Mouse (Mus musculus) spleen, adult 2 months (tissue): ENCODE results near the gene Ica1. TPM values are rescaled to one million over a fixed set of nuclear protein-coding genes. Genes with fewer than 3 reads are reported as not detected.

Experiments
- DNase-seq, 2 experiments: peaks; one replicate each; pipeline versions ENCODE4 v3.0.0 to v3.0.0-alpha.2; 2012 to 2021; ENCODE audit warnings: low spot score in 2 of 2, low read depth in 1 of 2
- H3K27ac ChIP-seq: fragments of 200-500 bp; 2 replicates; pipeline ENCODE4 v1.5.1; 2012; ENCODE audit warnings: low read length, inconsistent platforms; ENCODE audit not compliant: insufficient read depth
- H3K27me3 ChIP-seq: fragments of 200-500 bp; 2 replicates; pipeline ENCODE4 v1.6.1; 2012; ENCODE audit warnings: mild to moderate bottlenecking, moderate library complexity, low read length, inconsistent platforms; ENCODE audit not compliant: control insufficient read depth, insufficient read depth
- H3K36me3 ChIP-seq: fragments of 200-500 bp; 2 replicates; pipeline ENCODE4 v1.6.1; 2012; ENCODE audit warnings: mild to moderate bottlenecking, low read length, inconsistent platforms; ENCODE audit not compliant: control insufficient read depth, insufficient read depth
- H3K4me1 ChIP-seq: fragments of 200-500 bp; 2 replicates; pipeline ENCODE4 v1.6.1; 2011; ENCODE audit warnings: inconsistent platforms; ENCODE audit not compliant: control insufficient read depth, insufficient read depth, insufficient read length
- H3K4me3 ChIP-seq: fragments of 200-500 bp; 2 replicates; pipeline ENCODE4 v1.5.1; 2011; ENCODE audit warnings: mild to moderate bottlenecking, inconsistent platforms; ENCODE audit not compliant: insufficient read depth, insufficient read length; ENCODE audit errors: extremely low read depth
- CTCF ChIP-seq: fragments of 200-500 bp; IDR thresholded peaks from 2 replicates; pipeline ENCODE4 v1.5.1; 2011; ENCODE audit warnings: mild to moderate bottlenecking, inconsistent platforms; ENCODE audit not compliant: insufficient read depth, insufficient read length, insufficient replicate concordance; ENCODE audit errors: extremely low read depth
- POLR2A ChIP-seq: fragments of 200-500 bp; IDR thresholded peaks from 2 replicates; pipeline ENCODE4 v1.6.1; 2011; ENCODE audit warnings: low read depth, low read length, inconsistent platforms
- WGBS: fragments of 180-500 bp; shearing (Covaris S2); methylation state at CpG from one replicate; pipeline ENCODE4 v1.1.7; 2018; 5-methylcytosine and 5-hydroxymethylcytosine counted together
- polyA plus RNA-seq: library from polyadenylated mRNA; depleted of rRNA; stranded (reverse); fragments of >200 nt; gene quantifications from 2 replicates; pipeline ENCODE4 v1.2.3, GENCODE M21; 2012; rRNA removed

The Ica1 gene
- 0.95 and 1.3 TPM in 2 replicates for polyA plus RNA-seq

GRCm38 (mm10) chr6:8778296-8778649 lies at the start of gene Ica1:
Ica1 (minus strand) TSS chr6:8778488.
- Histone ChIP-seq H3K36me3 (no peaks in the 10 kb centered on the region), H3K27me3 (peaks cover 8% of the 10 kb centered on the region), H3K27ac (peak within 1 kb of the TSS; percentile 5; the same call in 1 of the 2 replicates), H3K4me1 (peaks cover 5% of the 10 kb centered on the region; the same call in 1 of the 2 replicates), H3K4me3 (peak within 1 kb of the TSS; percentile 49)
- TF ChIP-seq POLR2A (no peak), CTCF (no peak)
- WGBS, result 4% methylated on average over 15 of the region's 16 CpGs
- DNase-seq, result no peak

GRCm38 (mm10) chr6:8819866-8820265 lies 41.6 kb upstream of the Ica1 start:
- Histone ChIP-seq H3K36me3 (no peaks in the 10 kb centered on the region), H3K4me1 (no peaks in the 10 kb centered on the region), H3K27me3 (no peaks in the 10 kb centered on the region), H3K27ac (no peak overlapping the region), H3K4me3 (no peak overlapping the region)
- no peak for DNase-seq
- 89% methylated on average over 2 of the region's 2 CpGs for WGBS
- TF ChIP-seq POLR2A, result no peak
- TF ChIP-seq CTCF, result no peak

DNA sequence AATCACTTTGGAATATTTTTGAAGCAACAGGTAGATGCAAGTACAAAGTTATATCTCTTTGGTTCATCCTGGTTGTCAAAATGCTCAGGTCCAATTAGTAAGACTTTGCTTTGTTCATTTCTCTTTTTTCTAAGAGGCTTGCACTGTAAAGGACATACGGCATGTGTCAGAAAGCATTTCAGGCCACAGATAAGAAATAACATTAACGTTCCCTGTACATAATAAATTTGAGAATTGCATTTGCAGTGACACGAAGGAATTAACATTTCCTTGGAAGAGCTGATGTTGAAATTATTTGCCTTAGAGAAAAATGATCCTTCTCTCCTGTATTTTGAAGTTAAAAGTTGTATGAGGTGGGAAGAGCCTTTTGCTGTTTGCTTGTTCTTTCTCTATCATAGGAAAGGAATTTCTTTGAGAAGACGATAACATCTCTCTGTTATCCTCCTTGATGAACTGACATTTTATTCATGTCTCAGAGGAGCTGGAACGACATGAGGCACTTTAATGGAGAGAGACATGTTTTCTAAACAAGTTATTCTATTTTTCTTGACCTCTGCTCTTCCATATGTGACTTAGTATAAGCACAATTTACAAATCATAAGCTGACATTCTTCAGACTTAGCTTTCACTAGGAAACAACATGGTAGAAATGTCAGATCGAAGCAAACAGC lies 36.2 kb upstream of the Ica1 start:
- no peak for TF ChIP-seq POLR2A
- no peak for TF ChIP-seq CTCF
- 82% methylated on average over 6 of the region's 6 CpGs for WGBS
- DNase-seq, result no peak
- no peaks in the 10 kb centered on the region for H3K36me3 ChIP-seq
- H3K27me3 ChIP-seq, result no peaks in the 10 kb centered on the region
- H3K4me1 ChIP-seq, result no peaks in the 10 kb centered on the region
- no peak overlapping the region for H3K27ac ChIP-seq
- H3K4me3 ChIP-seq, result no peak overlapping the region

GRCm38 (mm10) chr6:8802561-8803150 lies 24.4 kb upstream of the Ica1 start:
- WGBS, result 70% methylated on average over 3 of the region's 3 CpGs
- TF ChIP-seq CTCF (no peak), POLR2A (no peak)
- no peaks in the 10 kb centered on the region for H3K4me1 ChIP-seq

GRCm38 (mm10) chr6:8792385-8792784 lies 14.1 kb upstream of the Ica1 start:
- Histone ChIP-seq H3K4me3 (no peak overlapping the region), H3K36me3 (no peaks in the 10 kb centered on the region), H3K27me3 (no peaks in the 10 kb centered on the region), H3K27ac (no peak overlapping the region), H3K4me1 (no peaks in the 10 kb centered on the region)
- TF ChIP-seq POLR2A (no peak), CTCF (no peak)
- WGBS, result 84% methylated on average over 5 of the region's 5 CpGs
- DNase-seq, result no peak

More at GRCm38 (mm10) chr6:8802561-8803150, 24.4 kb upstream of the Ica1 start:
- Histone ChIP-seq H3K27ac (no peak overlapping the region), H3K36me3 (no peaks in the 10 kb centered on the region), H3K4me3 (no peak overlapping the region), H3K27me3 (no peaks in the 10 kb centered on the region)
- no peak for DNase-seq

DNA sequence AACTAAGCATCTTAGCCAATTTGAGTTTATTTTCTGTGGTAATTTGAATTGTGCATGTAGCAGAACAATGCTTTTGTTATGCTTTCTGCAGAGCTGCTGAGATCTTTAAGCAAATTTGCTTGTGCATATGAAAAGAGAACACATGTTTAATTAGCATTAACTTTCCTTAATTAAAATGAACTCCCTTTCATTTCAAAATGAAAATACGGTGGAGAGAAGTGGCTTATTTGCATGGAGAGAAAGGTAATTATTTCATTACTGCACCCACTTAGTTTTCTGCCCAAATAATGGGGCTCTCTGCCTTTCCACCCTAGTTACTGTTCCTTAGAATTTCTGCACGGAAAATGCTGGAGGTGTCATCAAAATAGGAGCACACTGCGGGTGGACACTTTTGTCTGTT lies 13.5 kb upstream of the Ica1 start:
- 93% methylated on average over 3 of the region's 3 CpGs for WGBS
- no peak for TF ChIP-seq CTCF
- no peak for TF ChIP-seq POLR2A
- no peaks in the 10 kb centered on the region for H3K4me1 ChIP-seq
- DNase-seq, result no peak
- no peak overlapping the region for H3K4me3 ChIP-seq
- no peaks in the 10 kb centered on the region for H3K36me3 ChIP-seq
- H3K27ac ChIP-seq, result no peak overlapping the region
- no peaks in the 10 kb centered on the region for H3K27me3 ChIP-seq

DNA sequence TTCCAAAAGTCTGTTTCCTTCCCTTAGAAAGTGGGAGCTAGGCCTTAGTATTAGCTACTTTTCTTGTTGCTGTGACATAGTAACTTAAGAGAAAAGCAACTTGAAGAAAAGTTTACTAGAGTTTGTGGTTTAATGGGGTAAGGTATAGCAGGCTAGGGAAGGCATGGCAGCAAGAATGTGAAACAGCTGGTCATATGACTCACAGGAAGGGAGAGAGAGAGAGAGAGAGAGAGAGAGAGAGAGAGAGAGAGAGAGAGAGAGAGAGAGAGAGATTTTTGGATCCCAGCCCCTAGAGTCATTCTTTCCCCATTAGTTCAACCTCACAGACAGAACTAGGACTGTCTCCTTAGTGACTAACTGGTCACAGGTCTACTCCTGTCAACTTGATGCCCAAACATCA lies 2.3 kb upstream of the Ica1 start:
- Histone ChIP-seq H3K4me3 (no peak overlapping the region), H3K27me3 (peaks cover 8% of the 10 kb centered on the region), H3K4me1 (peaks cover 5% of the 10 kb centered on the region; the same call in 1 of the 2 replicates), H3K36me3 (no peaks in the 10 kb centered on the region), H3K27ac (no peak overlapping the region)
- no peak for DNase-seq
- TF ChIP-seq CTCF (no peak), POLR2A (no peak)
